Mouse (Mus musculus) cortical plate, adult 2 months (tissue): ENCODE data around the gene Entr1. TPM values are rescaled to one million over a fixed set of nuclear protein-coding genes. Genes with fewer than 3 reads are reported as not detected.
A peak's percentile ranks its signal among the peaks of the same experiment; 100 is the strongest.

Experiments used
- H3K27ac ChIP-seq: fragments of 200-500 bp; 2 replicates; pipeline ENCODE4 v1.5.1; 2012; ENCODE audit warnings: low read length, control low read depth, inconsistent platforms; ENCODE audit not compliant: insufficient read depth
- H3K4me1 ChIP-seq: fragments of 200-500 bp; 2 replicates; pipeline ENCODE4 v1.6.1; 2011; ENCODE audit warnings: low read length; ENCODE audit not compliant: control insufficient read depth, insufficient read depth
- H3K4me3 ChIP-seq: fragments of 200-500 bp; 2 replicates; pipeline ENCODE4 v1.5.1; 2011; ENCODE audit warnings: mild to moderate bottlenecking, low read length, control low read depth; ENCODE audit not compliant: insufficient read depth
- CTCF ChIP-seq: fragments of 200-500 bp; IDR thresholded peaks from 2 replicates; pipeline ENCODE4 v1.5.1; 2011; ENCODE audit warnings: mild to moderate bottlenecking, control low read depth, low read length; ENCODE audit not compliant: insufficient read depth; ENCODE audit errors: extremely low read depth
- POLR2A ChIP-seq: fragments of 200-500 bp; IDR thresholded peaks from 2 replicates; pipeline ENCODE4 v1.6.1; 2011; ENCODE audit warnings: mild to moderate bottlenecking, low read length, control low read depth; ENCODE audit not compliant: insufficient read depth; ENCODE audit errors: extremely low read depth
- polyA plus RNA-seq: library from polyadenylated mRNA; depleted of rRNA; stranded (reverse); fragments of >200 nt; gene quantifications from 2 replicates; pipeline ENCODE4 v1.2.3, GENCODE M21; 2012; rRNA removed

The Entr1 gene
- 284 and 325 TPM in 2 replicates for polyA plus RNA-seq

DNA sequence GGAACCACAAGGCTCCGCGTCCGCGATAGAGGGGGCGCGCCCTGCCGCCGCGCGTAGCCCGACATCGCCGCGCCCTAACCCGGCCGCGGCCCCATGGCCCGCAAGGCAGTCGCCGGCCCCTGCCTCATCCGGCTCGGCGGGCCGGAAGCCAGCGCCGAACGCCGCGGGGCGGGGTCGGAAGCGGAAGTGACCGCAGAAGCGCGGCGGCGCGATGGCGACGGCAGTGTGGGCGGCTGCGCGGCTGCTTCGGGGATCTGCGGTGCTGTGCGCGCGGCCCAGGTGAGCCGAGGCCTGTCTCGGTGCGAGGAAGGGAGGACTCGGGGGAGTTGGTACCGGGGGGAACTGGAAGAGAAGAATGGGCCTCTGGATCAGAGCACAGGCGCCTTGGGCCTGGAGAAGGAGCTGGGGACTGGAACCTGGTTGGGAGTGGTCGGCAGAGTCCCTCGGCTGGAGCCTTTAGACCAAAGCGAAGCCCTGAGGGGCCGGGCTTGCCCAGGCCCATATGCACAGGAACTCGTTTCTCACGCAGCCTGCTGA is at the start of gene Entr1, which contains the start of gene Pmpca:
Entr1 (minus strand) TSS at position 163 of the 537 bp plus-strand sequence.
Pmpca (plus strand) TSS at position 186 of the 537 bp plus-strand sequence.
- H3K4me3 ChIP-seq, result peak within 1 kb of the TSS; percentile 96
- H3K4me1 ChIP-seq, result peaks cover 7% of the 10 kb centered on the region; the same call in 1 of the 2 replicates
- peak within 1 kb of the TSS; percentile 48 for H3K27ac ChIP-seq
- TF ChIP-seq POLR2A (peak; percentile 65; the same call in 1 of the 2 replicates), CTCF (no peak)

DNA sequence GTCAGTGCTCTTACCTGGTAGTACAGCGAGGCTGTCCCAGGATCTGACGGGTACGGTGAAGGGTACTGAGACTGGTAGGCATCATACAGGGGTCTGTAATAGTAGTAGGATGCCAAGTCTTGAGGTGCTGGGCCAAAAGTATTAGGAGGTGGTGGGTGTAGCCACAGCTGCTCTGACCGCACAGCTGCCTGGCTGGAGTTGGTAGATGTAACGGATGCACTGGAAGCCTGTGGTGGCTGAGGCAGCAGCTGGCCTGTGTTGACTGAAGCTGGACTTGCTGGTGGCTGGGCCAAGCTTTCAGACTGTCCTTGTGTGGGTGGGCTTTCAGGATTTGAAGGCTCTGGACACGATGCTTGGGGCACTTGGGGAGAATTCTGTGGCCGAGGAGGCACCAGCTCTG is 49.3 kb upstream of the Entr1 start:
- TF ChIP-seq POLR2A, result no peak
- no peak overlapping the region for H3K27ac ChIP-seq

DNA sequence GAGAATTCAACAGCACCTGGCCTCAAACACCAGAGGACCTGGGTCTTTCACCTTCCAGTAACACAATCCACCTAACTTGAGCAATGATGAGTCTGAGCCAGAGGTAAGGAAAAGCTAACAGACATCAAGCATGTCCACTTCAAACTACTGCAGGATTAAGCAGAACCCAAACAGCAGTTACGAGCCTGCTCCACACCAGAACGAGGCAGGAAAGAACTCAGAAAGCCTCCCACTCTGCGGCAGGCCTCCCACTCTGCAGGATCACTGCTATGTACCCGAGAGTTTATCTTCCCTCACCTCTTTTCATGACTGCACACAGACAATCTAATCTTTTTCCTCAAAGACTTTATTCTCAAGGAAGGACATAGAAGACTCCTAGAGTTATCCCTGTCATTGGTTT is 48.1 kb upstream of the Entr1 start:
- Histone ChIP-seq H3K4me3 (no peak overlapping the region), H3K27ac (no peak overlapping the region), H3K4me1 (peaks cover 6% of the 10 kb centered on the region; the same call in 1 of the 2 replicates)
- TF ChIP-seq CTCF (no peak), POLR2A (no peak)

More for the DNA sequence above, 49.3 kb upstream of the Entr1 start:
- no peak overlapping the region for H3K4me3 ChIP-seq
- H3K4me1 ChIP-seq, result peaks cover 6% of the 10 kb centered on the region; the same call in 1 of the 2 replicates

DNA sequence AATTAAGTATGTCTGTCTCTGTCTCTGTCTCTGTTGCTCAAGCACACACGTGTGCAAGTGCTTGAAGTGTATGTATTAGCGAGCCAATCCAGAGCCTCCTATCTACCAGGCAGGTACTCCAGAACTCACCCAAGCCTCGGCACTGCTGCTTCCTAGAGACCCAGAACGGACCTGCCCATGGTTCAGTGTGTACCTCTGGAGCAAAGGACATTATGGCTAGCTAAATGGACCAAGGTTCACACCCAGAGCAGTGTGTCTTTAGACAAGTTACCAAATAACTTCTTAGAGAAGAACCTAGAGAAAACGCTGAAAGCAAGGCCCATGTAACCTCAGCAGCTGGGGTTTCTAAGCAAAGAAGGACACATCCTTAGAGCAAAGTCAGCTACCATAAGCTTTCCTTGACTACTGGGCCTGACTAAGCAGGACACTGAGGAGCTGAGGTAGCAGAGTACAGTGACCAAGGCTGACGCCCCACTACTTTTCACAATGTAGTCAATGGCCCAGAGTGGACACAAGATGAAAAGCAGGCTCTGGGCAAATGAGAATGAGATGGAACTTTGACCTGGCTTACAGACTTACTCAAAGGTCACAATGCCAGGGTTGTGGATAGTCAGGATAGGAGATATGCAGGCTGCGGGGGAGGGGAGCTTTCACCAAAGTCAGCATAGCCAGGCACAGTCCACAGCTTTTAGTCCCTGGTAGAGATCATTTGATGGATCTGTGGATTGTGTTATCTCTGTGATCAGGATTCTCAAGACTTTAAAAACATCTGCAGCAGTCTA is 45.9 kb upstream of the Entr1 start:
- Histone ChIP-seq H3K4me3 (no peak overlapping the region), H3K27ac (no peak overlapping the region), H3K4me1 (peaks cover 6% of the 10 kb centered on the region; the same call in 1 of the 2 replicates)
- no peak for TF ChIP-seq POLR2A
- TF ChIP-seq CTCF, result no peak

DNA sequence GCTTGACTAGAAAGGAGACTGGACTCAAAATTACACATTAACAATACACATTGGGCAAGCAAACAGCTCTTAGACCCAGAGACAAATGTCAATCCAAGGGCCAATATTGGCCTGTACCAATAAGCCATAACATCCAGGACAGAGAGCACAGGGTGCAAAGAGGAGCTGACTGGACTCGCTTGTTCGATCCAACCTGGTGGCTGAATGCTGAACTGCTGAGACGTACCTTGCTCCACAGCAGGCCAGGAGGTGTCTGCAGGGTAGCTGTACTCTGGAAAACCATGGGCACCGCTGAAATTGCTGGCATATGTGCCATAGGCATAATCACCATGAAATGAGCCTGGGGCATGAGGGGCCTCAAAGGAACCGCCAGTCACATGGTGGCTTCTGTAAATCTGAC is 40.7 kb upstream of the Entr1 start:
- TF ChIP-seq POLR2A (no peak), CTCF (no peak)
- no peak overlapping the region for H3K27ac ChIP-seq
- no peak overlapping the region for H3K4me3 ChIP-seq
- H3K4me1 ChIP-seq, result no peaks in the 10 kb centered on the region; the same call in 1 of the 2 replicates

DNA sequence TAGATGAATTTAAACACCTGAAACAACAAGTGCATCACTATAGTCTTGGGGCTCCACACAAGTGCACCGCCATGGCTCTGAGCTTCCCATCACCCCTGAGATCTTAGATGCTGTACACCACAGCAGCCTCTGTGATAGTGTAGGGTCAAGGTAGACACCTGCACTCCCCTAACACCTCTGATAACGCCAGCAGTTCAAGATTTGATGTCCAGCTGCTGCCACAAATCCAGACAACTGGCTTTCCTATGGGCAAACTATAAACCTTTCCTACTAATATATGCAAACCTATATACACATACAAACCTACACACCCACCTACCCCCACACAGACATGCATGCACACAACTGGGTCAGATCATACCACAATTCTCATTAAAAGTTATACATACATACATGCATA is 35.4 kb upstream of the Entr1 start:
- TF ChIP-seq CTCF, result no peak
- TF ChIP-seq POLR2A, result no peak
- H3K4me3 ChIP-seq, result no peak overlapping the region
- no peaks in the 10 kb centered on the region for H3K4me1 ChIP-seq
- H3K27ac ChIP-seq, result no peak overlapping the region

DNA sequence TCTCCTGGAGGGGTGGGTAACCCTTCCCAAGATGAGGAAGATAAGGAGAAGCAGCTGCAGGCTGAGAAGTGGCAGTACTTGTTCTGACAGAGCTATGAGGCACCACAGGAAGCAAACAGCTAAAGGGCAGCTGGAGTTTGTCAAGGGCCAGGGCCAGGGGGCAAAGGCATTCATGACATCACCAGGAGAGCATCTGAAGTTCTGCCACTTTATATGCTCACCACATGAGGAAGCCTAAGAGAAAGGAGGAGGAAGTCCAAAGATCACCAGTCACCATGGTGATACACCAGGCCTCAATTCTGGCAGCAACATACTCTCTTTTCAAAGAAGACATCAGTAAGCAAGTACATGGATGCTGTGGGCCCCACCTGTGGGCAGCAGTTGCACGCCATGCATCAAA is 34.0 kb upstream of the Entr1 start:
- Histone ChIP-seq H3K4me1 (no peaks in the 10 kb centered on the region), H3K4me3 (no peak overlapping the region), H3K27ac (no peak overlapping the region)
- TF ChIP-seq CTCF (no peak), POLR2A (no peak)

DNA sequence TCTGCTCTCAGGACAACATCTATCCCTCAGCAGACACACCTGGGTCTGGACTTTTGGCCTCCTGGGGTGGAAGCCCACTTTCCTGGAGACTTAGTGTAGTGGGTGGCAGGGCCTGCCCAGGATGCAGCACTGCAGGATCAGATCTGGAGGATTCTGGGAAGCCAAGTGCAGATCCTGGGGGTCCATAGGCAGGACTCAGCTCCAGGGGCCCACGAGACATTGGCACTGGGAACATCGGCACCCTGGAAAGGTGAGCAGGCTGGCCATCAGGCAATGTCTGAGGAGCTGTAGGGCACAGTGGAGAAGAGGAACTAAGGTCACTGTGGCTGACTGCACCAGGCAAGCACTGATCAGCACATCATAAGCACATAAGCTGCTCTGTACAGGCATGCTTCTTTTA is 32.9 kb upstream of the Entr1 start:
- no peak for TF ChIP-seq POLR2A
- no peak for TF ChIP-seq CTCF
- Histone ChIP-seq H3K4me1 (no peaks in the 10 kb centered on the region), H3K4me3 (no peak overlapping the region), H3K27ac (no peak overlapping the region)

DNA sequence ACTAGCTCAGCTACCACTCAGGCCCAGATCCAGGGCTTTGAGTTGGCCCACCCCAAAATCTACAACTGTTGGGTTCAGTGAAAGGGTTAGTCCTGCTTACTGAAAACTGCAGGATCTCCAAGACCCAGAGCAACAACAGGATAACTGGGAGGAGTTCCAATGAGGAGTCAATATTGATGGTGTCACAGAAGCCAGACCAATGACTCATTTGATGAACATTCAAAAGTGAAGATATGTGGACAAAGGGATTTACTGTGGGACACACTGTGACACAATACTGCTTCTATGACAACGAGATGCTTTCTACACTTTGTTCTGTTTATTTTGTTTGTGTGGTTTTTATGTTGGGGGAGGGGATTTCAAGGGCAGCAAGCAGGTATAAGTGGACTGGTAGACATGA is 29.0 kb upstream of the Entr1 start:
- no peak for TF ChIP-seq POLR2A
- no peak for TF ChIP-seq CTCF
- no peaks in the 10 kb centered on the region for H3K4me1 ChIP-seq
- H3K27ac ChIP-seq, result no peak overlapping the region
- H3K4me3 ChIP-seq, result no peak overlapping the region

DNA sequence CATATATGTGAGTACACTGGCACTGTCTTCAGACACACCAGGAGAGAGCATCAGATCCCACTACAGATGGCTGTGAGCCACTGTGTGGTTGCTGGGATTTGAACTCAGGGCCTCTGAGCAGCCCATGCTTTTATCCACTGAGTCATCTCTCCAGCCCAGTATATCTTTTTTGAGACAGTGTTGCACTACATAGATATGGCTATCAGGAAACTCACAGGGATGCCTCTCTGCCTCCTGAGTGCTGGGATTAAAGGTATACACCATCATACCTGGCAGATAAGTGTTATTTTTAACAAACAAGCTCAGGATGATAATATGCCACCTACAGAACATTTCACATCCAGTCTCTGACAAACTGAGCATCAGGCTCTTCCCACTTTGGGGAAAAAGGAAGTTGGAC is 27.9 kb upstream of the Entr1 start:
- TF ChIP-seq POLR2A (no peak), CTCF (no peak)
- Histone ChIP-seq H3K4me3 (no peak overlapping the region), H3K27ac (no peak overlapping the region), H3K4me1 (no peaks in the 10 kb centered on the region)
